Mouse (Mus musculus): ENCODE data around the gene Adgrg4. TPM values are rescaled to one million over a fixed set of nuclear protein-coding genes. Genes with fewer than 3 reads are reported as not detected.

Gene Adgrg4
- total RNA-seq (2021) (not detected), polyA plus RNA-seq (2012; rRNA removed) (not detected in 2 replicates)
- long read RNA-seq = 0 reads

GRCm38 (mm10) chrX:56869863-56870262, at the start of gene Adgrg4:
Gene Adgrg4, plus strand, starts transcription at chrX:56870163.
- no peak for DNase-seq
- Histone ChIP-seq H3K36me3 (ENCODE audit: control insufficient read depth, insufficient read depth, low read length) (no peaks in the 10 kb centered on the region), H3K4me1 (ENCODE audit: control insufficient read depth, insufficient read depth, low read length) (no peaks in the 10 kb centered on the region), H3K9ac (ENCODE audit: low read depth, low read length) (no peak within 1 kb of the TSS), H3K27ac (no peak within 1 kb of the TSS), H3K4me3 (no peak within 1 kb of the TSS), H3K27me3 (ENCODE audit: control insufficient read depth, insufficient read depth, low read length) (no peaks in the 10 kb centered on the region), H3K79me2 (replicated peaks; ENCODE audit: control insufficient read depth, insufficient read depth, low read length) (no peaks in the 10 kb centered on the region)
- TF ChIP-seq CTCF (IDR thresholded peaks at IDR 0.05) (no peak), POLR2A (IDR thresholded peaks at IDR 0.05; ENCODE audit: insufficient read depth, low read depth, low read length) (no peak), EP300 (IDR thresholded peaks at IDR 0.05; ENCODE audit: insufficient read depth, low read depth, low read length) (no peak)
- intact Hi-C loops (cut with DNase I) = no loop called here
- 83% methylated on average over 2 of the region's 2 CpGs for WGBS

- intact Hi-C loops (cut with DNase I) = no loop called here
- TF ChIP-seq EP300 (IDR thresholded peaks at IDR 0.05; ENCODE audit: insufficient read depth, low read depth, low read length) = no peak
- TF ChIP-seq POLR2A (IDR thresholded peaks at IDR 0.05; ENCODE audit: insufficient read depth, low read depth, low read length) = no peak
- no peak for TF ChIP-seq CTCF (IDR thresholded peaks at IDR 0.05)
- Histone ChIP-seq H3K79me2 (replicated peaks; ENCODE audit: control insufficient read depth, insufficient read depth, low read length) (no peaks in the 10 kb centered on the region), H3K9ac (ENCODE audit: low read depth, low read length) (peak within 1 kb of the TSS; percentile 70), H3K36me3 (ENCODE audit: control insufficient read depth, insufficient read depth, low read length) (no peaks in the 10 kb centered on the region), H3K27me3 (ENCODE audit: control insufficient read depth, insufficient read depth, low read length) (no peaks in the 10 kb centered on the region; the same call in 1 of the 2 replicates), H3K4me1 (ENCODE audit: control insufficient read depth, insufficient read depth, low read length) (no peaks in the 10 kb centered on the region), H3K4me3 (peak within 1 kb of the TSS; percentile 46), H3K27ac (no peak within 1 kb of the TSS)
- WGBS = 21% methylated on average over 35 of the region's 35 CpGs
- peak; percentile 27 to 44 for DNase-seq
Measured at GRCm38 (mm10) chrX:56821765-56822603, 48.0 kb upstream of the Adgrg4 start, which contains the start of gene Map7d3. Gene Map7d3, minus strand, starts transcription at chrX:56822326.

- H3K27ac ChIP-seq = no peak overlapping the region
- no peak for TF ChIP-seq EP300 (IDR thresholded peaks at IDR 0.05; ENCODE audit: insufficient read depth, low read depth, low read length)
- intact Hi-C loops (cut with DNase I) = no loop called here
- no peak overlapping the region for H3K9ac ChIP-seq (ENCODE audit: low read depth, low read length)
- no peaks in the 10 kb centered on the region; the same call in 1 of the 2 replicates for H3K4me1 ChIP-seq (ENCODE audit: control insufficient read depth, insufficient read depth, low read length)
- no peaks in the 10 kb centered on the region for H3K79me2 ChIP-seq (replicated peaks; ENCODE audit: control insufficient read depth, insufficient read depth, low read length)
- WGBS = 45% methylated on average over 6 of the region's 6 CpGs
- H3K4me3 ChIP-seq = no peak overlapping the region
- no peak for DNase-seq
- no peaks in the 10 kb centered on the region for H3K36me3 ChIP-seq (ENCODE audit: control insufficient read depth, insufficient read depth, low read length)
- H3K27me3 ChIP-seq (ENCODE audit: control insufficient read depth, insufficient read depth, low read length) = no peaks in the 10 kb centered on the region
Measured at GRCm38 (mm10) chrX:56827492-56827891, 42.5 kb upstream of the Adgrg4 start.

GRCm38 (mm10) chrX:56835842-56836241, 34.1 kb upstream of the Adgrg4 start:
- Histone ChIP-seq H3K36me3 (ENCODE audit: control insufficient read depth, insufficient read depth, low read length) (no peaks in the 10 kb centered on the region), H3K79me2 (replicated peaks; ENCODE audit: control insufficient read depth, insufficient read depth, low read length) (no peaks in the 10 kb centered on the region), H3K27me3 (ENCODE audit: control insufficient read depth, insufficient read depth, low read length) (no peaks in the 10 kb centered on the region), H3K4me1 (ENCODE audit: control insufficient read depth, insufficient read depth, low read length) (no peaks in the 10 kb centered on the region), H3K27ac (no peak overlapping the region), H3K9ac (ENCODE audit: low read depth, low read length) (no peak overlapping the region), H3K4me3 (no peak overlapping the region)
- intact Hi-C loops (cut with DNase I) = no loop called here
- DNase-seq = no peak
- WGBS = 79% methylated on average over 6 of the region's 6 CpGs
- TF ChIP-seq EP300 (IDR thresholded peaks at IDR 0.05; ENCODE audit: insufficient read depth, low read depth, low read length) (no peak), CTCF (IDR thresholded peaks at IDR 0.05) (no peak), POLR2A (IDR thresholded peaks at IDR 0.05; ENCODE audit: insufficient read depth, low read depth, low read length) (no peak)

- peak; percentile 78 for TF ChIP-seq CTCF (IDR thresholded peaks at IDR 0.05)
- no peak for TF ChIP-seq EP300 (IDR thresholded peaks at IDR 0.05; ENCODE audit: insufficient read depth, low read depth, low read length)
- no peak overlapping the region for H3K9ac ChIP-seq (ENCODE audit: low read depth, low read length)
- no peaks in the 10 kb centered on the region for H3K79me2 ChIP-seq (replicated peaks; ENCODE audit: control insufficient read depth, insufficient read depth, low read length)
- no peak overlapping the region for H3K4me3 ChIP-seq
- no peaks in the 10 kb centered on the region for H3K36me3 ChIP-seq (ENCODE audit: control insufficient read depth, insufficient read depth, low read length)
- no peaks in the 10 kb centered on the region for H3K4me1 ChIP-seq (ENCODE audit: control insufficient read depth, insufficient read depth, low read length)
- no peaks in the 10 kb centered on the region for H3K27me3 ChIP-seq (ENCODE audit: control insufficient read depth, insufficient read depth, low read length)
- DNase-seq = no peak
- intact Hi-C loops (cut with DNase I) = loop anchor here (1.0 to 2.0 kb wide), 2 partner anchors 85 to 189 kb away; no protein-coding TSS in a partner anchor
- H3K27ac ChIP-seq = no peak overlapping the region
Measured at GRCm38 (mm10) chrX:56839369-56839768, 30.6 kb upstream of the Adgrg4 start.

- Histone ChIP-seq H3K36me3 (ENCODE audit: control insufficient read depth, insufficient read depth, low read length) (no peaks in the 10 kb centered on the region), H3K4me3 (no peak overlapping the region), H3K79me2 (replicated peaks; ENCODE audit: control insufficient read depth, insufficient read depth, low read length) (no peaks in the 10 kb centered on the region), H3K4me1 (ENCODE audit: control insufficient read depth, insufficient read depth, low read length) (no peaks in the 10 kb centered on the region), H3K27me3 (ENCODE audit: control insufficient read depth, insufficient read depth, low read length) (no peaks in the 10 kb centered on the region), H3K27ac (no peak overlapping the region), H3K9ac (ENCODE audit: low read depth, low read length) (no peak overlapping the region)
- TF ChIP-seq CTCF (IDR thresholded peaks at IDR 0.05) (no peak), POLR2A (IDR thresholded peaks at IDR 0.05; ENCODE audit: insufficient read depth, low read depth, low read length) (no peak), EP300 (IDR thresholded peaks at IDR 0.05; ENCODE audit: insufficient read depth, low read depth, low read length) (no peak)
- WGBS = 38% methylated on average over 5 of the region's 5 CpGs
- no peak for DNase-seq
- intact Hi-C loops (cut with DNase I) = loop anchor here (10.0 kb wide), 1 partner anchor 284 kb away; no protein-coding TSS in a partner anchor
Measured at GRCm38 (mm10) chrX:56841255-56841654, 28.7 kb upstream of the Adgrg4 start.
